Mouse (Mus musculus) ES-E14 (cell line): Measurements from ENCODE around the gene Anxa11. TPM values are rescaled to one million over a fixed set of nuclear protein-coding genes. Genes with fewer than 3 reads are reported as not detected.
"Not testable (repeated sequence)": the region's sequence is repeated elsewhere in the genome, so short reads cannot be mapped to it uniquely, and the experiment has no call there.

Experiments
- DNase-seq: peaks from one replicate; pipeline ENCODE4 v3.0.0-alpha.2; 2013; ENCODE audit warnings: low read depth, low spot score
- H3K27ac ChIP-seq: 2 replicates; pipeline ENCODE4 v1.5.1; 2012; ENCODE audit warnings: low read depth, mild to moderate bottlenecking, low read length, moderate library complexity, mixed read lengths; ENCODE audit not compliant: poor library complexity, insufficient read depth, severe bottlenecking
- H3K36me3 ChIP-seq: 2 replicates; pipeline ENCODE4 v1.6.1; 2012; ENCODE audit warnings: mild to moderate bottlenecking, low read length, moderate library complexity, mixed read lengths; ENCODE audit not compliant: control insufficient read depth, poor library complexity, insufficient read depth, severe bottlenecking
- H3K4me1 ChIP-seq, 2 experiments: fragments of 150-350 bp in 1 of 2; sonication (generic) in 1 of 2; 2 replicates each; pipeline ENCODE4 v1.6.1; 2012; ENCODE audit warnings: low read length in 2 of 2, mild to moderate bottlenecking in 1 of 2, mixed read lengths in 1 of 2; ENCODE audit not compliant: control insufficient read depth in 2 of 2, insufficient read depth in 2 of 2, poor library complexity in 1 of 2
- H3K4me3 ChIP-seq, 2 experiments: fragments of 150-350 bp in 1 of 2; sonication (generic) in 1 of 2; 2 replicates each; pipeline ENCODE4 v1.5.1; 2012; ENCODE audit warnings: low read length in 2 of 2, low read depth in 1 of 2, mild to moderate bottlenecking in 1 of 2, mixed read lengths in 1 of 2; ENCODE audit not compliant: insufficient read depth in 1 of 2, poor library complexity in 1 of 2, severe bottlenecking in 1 of 2
- H3K9ac ChIP-seq: 2 replicates; pipeline ENCODE4 v1.6.1; 2012; ENCODE audit warnings: low read depth, mild to moderate bottlenecking, low read length, mixed read lengths; ENCODE audit not compliant: poor library complexity, insufficient read depth, severe bottlenecking
- H3K9me3 ChIP-seq: fragments of 150-350 bp; sonication (generic); 2 replicates; pipeline ENCODE4 v1.6.1; 2012; ENCODE audit warnings: low read depth, mild to moderate bottlenecking, low read length; ENCODE audit not compliant: control insufficient read depth, insufficient read depth
- in situ Hi-C, 2 experiments: fragments of 600-800 bp; cut with MboI; formaldehyde crosslinking; loops; one replicate each; pipeline ENCODE4 v1.15.1; 2025; ENCODE audit warnings: low sequenced_read_pairs in 2 of 2, inconsistent platforms in 1 of 2; ENCODE audit not compliant: unreplicated experiment in 2 of 2
- total RNA-seq: library from RNA; depleted of rRNA; stranded (reverse); fragments of 300-350 nt; gene quantifications from 2 replicates; pipeline ENCODE4 v1.2.3, GENCODE M21; 2012

The Anxa11 gene
- total RNA-seq, 1 experiment: 18.7 TPM

- H3K9ac ChIP-seq, H3K9me3 ChIP-seq, H3K4me3 ChIP-seq, H3K36me3 ChIP-seq, DNase-seq, H3K4me1 ChIP-seq, H3K27ac ChIP-seq, in situ Hi-C loops: not testable (repeated sequence)
These were observed 61.0 kb downstream of the Anxa11 start, which contains the start of gene Plac9a for GRCm38 (mm10) chr14:25903000-25903399. TSS of gene Plac9a (minus strand) at chr14:25903100.

GRCm38 (mm10) chr14:25905243-25905642 is 63.3 kb downstream of the Anxa11 start:
- H3K9me3 ChIP-seq, H3K9ac ChIP-seq, H3K36me3 ChIP-seq, H3K4me3 ChIP-seq, in situ Hi-C loops, H3K4me1 ChIP-seq, DNase-seq, H3K27ac ChIP-seq: not testable (repeated sequence)

- H3K27ac ChIP-seq, H3K9me3 ChIP-seq, in situ Hi-C loops, DNase-seq, H3K4me3 ChIP-seq, H3K9ac ChIP-seq, H3K36me3 ChIP-seq, H3K4me1 ChIP-seq: not testable (repeated sequence)
These were observed 65.3 kb downstream of the Anxa11 start for GRCm38 (mm10) chr14:25907272-25907671.

GRCm38 (mm10) chr14:25908976-25909375 is 67.0 kb downstream of the Anxa11 start:
- H3K4me1 ChIP-seq, DNase-seq, H3K36me3 ChIP-seq, H3K4me3 ChIP-seq, H3K27ac ChIP-seq, H3K9ac ChIP-seq, H3K9me3 ChIP-seq, in situ Hi-C loops: not testable (repeated sequence)

- H3K9me3 ChIP-seq, H3K27ac ChIP-seq, H3K4me1 ChIP-seq, in situ Hi-C loops, H3K9ac ChIP-seq, H3K36me3 ChIP-seq, DNase-seq, H3K4me3 ChIP-seq: not testable (repeated sequence)
These were observed 76.6 kb downstream of the Anxa11 start for GRCm38 (mm10) chr14:25918427-25919170.

- H3K36me3 ChIP-seq, H3K4me3 ChIP-seq, H3K4me1 ChIP-seq, DNase-seq, H3K9me3 ChIP-seq, in situ Hi-C loops, H3K9ac ChIP-seq, H3K27ac ChIP-seq: not testable (repeated sequence)
These were observed 85.0 kb downstream of the Anxa11 start for GRCm38 (mm10) chr14:25926814-25927561.

- H3K9ac ChIP-seq, H3K4me1 ChIP-seq, DNase-seq, in situ Hi-C loops, H3K36me3 ChIP-seq, H3K27ac ChIP-seq, H3K9me3 ChIP-seq, H3K4me3 ChIP-seq: not testable (repeated sequence)
These were observed 85.6 kb downstream of the Anxa11 start, which contains the start of gene Tmem254a for GRCm38 (mm10) chr14:25927562-25927881. TSS of gene Tmem254a (minus strand) at chr14:25927672.
